Mouse (Mus musculus) kidney, adult 2 months (tissue): ENCODE measurements at regions not wholly inside any gene's neighbourhood (a gene's known extent, or its start where the extent isn't known, plus 50 kb on each side); places are given as distances from the start of the nearest gene placed in this dataset.

Source experiments
- CTCF ChIP-seq: fragments of 200-500 bp; conservative IDR thresholded peaks from 2 replicates; pipeline ENCODE4 v1.5.1; 2011; ENCODE audit warnings: low read depth, mild to moderate bottlenecking, control low read depth, low read length, moderate library complexity, mixed read lengths; ENCODE audit not compliant: insufficient read depth, insufficient read length
- POLR2A ChIP-seq: fragments of 200-500 bp; IDR thresholded peaks from one replicate; pipeline ENCODE4 v1.6.1; 2011; ENCODE audit warnings: low read depth, low read length, control low read depth

- TF ChIP-seq POLR2A (no peak), CTCF (no peak)
These were observed 83.1 kb upstream of the Nap1l1 start for GRCm38 (mm10) chr10:111389890-111390289.
